Mouse (Mus musculus): ENCODE measurements at regions not wholly inside any gene's neighbourhood (a gene's known extent, or its start where the extent isn't known, plus 50 kb on each side); places are given as distances from the start of the nearest gene placed in this dataset.
A peak's percentile ranks its signal among the peaks of the same experiment; 100 is the strongest.

DNA sequence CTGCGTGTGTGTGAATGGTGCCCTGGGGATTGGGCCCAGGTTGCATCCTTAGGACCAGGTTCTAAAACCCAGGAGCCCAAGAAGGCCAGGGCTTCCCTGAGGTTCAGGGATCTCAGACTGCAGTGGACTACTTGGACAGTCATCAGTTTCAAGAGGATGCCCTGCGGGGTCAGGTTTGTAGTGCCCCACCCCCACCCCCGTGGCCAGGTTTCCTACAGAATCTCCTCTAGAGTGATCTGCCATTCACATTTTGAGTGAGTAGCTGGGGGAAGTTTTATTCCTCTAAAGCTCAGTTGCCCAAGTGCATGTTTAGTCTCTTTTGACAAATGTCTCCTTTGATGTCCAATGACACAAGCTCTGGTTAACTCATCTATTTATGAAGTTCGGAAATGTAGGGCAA, 193.5 kb upstream of the Bmper start:
- 90% methylated on average over 4 of the region's 4 CpGs for WGBS
- no peak overlapping the region for H3K4me3 ChIP-seq
- H3K9me3 ChIP-seq = no peaks in the 10 kb centered on the region
- H3K36me3 ChIP-seq = no peaks in the 10 kb centered on the region
- no peak for ATAC-seq (replicated peaks)
- H3K27ac ChIP-seq (replicated peaks) = no peak overlapping the region
- H3K9ac ChIP-seq (replicated peaks) = no peak overlapping the region
- no peak overlapping the region for H3K4me2 ChIP-seq (replicated peaks)
- peaks cover 4% of the 10 kb centered on the region for H3K4me1 ChIP-seq
- no peaks in the 10 kb centered on the region; the same call in 1 of the 2 replicates for H3K27me3 ChIP-seq

DNA sequence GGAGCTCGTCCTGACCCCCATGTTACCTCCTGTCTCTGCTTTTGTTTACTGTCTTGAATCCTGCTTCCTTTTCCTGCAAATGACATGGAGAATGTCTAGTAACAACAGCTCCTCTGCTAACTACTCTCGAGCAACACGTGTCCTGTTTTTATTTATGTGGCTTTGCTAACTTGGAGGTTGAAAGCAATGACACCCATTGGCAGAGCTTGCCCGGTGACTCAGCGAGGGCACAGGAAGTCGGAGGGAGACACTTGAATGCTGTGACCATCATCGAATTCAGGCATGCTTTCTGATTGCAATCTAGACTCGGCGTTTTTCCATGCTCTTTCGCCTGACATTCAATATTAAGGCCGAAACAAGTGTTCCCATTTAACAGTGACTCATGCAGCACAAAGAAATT, 192.7 kb upstream of the Bmper start:
- Histone ChIP-seq H3K27ac (replicated peaks) (no peak overlapping the region), H3K4me2 (replicated peaks) (no peak overlapping the region), H3K27me3 (no peaks in the 10 kb centered on the region; the same call in 1 of the 2 replicates), H3K9ac (replicated peaks) (no peak overlapping the region), H3K36me3 (no peaks in the 10 kb centered on the region), H3K9me3 (no peaks in the 10 kb centered on the region), H3K4me3 (no peak overlapping the region), H3K4me1 (peaks cover 4% of the 10 kb centered on the region)
- no peak for ATAC-seq (replicated peaks)
- WGBS = 88% methylated on average over 11 of the region's 11 CpGs

DNA sequence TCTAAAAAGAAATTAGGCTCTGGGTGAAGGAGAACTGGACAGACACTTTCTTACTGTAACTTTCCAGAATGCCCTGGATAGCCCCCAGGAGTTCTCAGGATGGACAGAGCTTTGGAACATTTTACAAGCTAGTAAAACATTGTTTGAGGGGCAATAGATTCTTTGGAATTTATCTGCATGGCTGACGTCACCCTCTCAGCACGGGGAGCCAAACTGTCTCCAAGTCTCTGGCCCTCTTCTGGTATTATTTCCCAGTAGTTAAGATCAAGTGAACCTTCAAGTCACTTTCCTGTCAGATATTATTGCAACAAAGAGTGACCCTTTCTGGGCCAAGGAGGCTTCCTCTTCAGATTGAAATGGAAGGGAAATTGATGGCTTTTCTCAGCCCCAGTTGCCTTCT, 192.3 kb upstream of the Bmper start:
- peaks cover 4% of the 10 kb centered on the region for H3K4me1 ChIP-seq
- no peaks in the 10 kb centered on the region for H3K9me3 ChIP-seq
- no peaks in the 10 kb centered on the region for H3K36me3 ChIP-seq
- WGBS = 74% methylated on average over 2 of the region's 2 CpGs
- no peak for ATAC-seq (replicated peaks)
- no peak overlapping the region for H3K4me3 ChIP-seq
- H3K27ac ChIP-seq (replicated peaks) = no peak overlapping the region
- H3K27me3 ChIP-seq = no peaks in the 10 kb centered on the region; the same call in 1 of the 2 replicates
- H3K9ac ChIP-seq (replicated peaks) = no peak overlapping the region
- no peak overlapping the region for H3K4me2 ChIP-seq (replicated peaks)

DNA sequence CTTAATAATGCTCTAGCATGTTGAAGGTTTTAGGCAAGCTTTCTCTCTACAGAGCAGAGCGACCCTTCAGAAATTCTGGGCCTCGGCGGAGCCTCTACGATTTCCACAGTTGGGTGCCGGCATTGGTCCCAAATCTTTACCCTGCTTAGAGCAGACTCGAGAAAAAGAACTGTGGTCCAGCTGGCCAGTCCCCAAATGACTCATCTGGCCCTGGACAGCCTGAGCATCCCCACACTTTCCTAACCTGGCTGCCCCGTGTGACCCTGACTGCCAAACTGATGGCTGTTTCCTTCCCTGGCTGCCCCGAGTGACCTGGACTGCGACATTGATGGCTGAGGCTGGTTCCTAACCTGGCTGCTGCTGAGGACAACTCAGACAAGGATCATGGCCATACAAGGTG, 191.0 kb upstream of the Bmper start:
- no peak for ATAC-seq (replicated peaks)
- H3K4me2 ChIP-seq (replicated peaks) = no peak overlapping the region
- H3K4me3 ChIP-seq = no peak overlapping the region
- no peaks in the 10 kb centered on the region; the same call in 1 of the 2 replicates for H3K27me3 ChIP-seq
- 92% methylated on average over 9 of the region's 9 CpGs for WGBS
- peaks cover 14% of the 10 kb centered on the region for H3K4me1 ChIP-seq
- no peaks in the 10 kb centered on the region for H3K9me3 ChIP-seq
- no peaks in the 10 kb centered on the region for H3K36me3 ChIP-seq
- H3K9ac ChIP-seq (replicated peaks) = no peak overlapping the region
- no peak overlapping the region for H3K27ac ChIP-seq (replicated peaks)

DNA sequence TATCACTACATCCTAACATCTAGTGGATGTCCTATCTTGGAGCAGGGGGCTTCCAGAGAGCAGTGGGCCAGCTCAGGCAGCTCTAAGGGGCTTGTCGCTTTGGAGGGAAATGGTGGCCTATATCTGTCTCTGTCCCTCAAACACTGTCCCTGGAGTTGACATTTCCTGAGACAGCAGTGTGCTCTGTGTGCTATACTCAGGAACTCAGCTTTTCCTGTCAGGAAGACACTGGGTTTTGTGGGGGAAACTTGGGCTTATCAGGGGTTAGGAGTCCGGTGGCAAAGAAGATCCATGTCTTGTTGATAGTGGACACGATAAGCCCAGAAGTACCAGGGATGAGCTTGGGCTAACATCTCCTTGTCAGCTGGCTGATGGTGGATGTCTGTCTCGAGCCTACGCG, 187.6 kb upstream of the Bmper start:
- H3K27me3 ChIP-seq = no peaks in the 10 kb centered on the region; the same call in 1 of the 2 replicates
- H3K4me3 ChIP-seq = no peak overlapping the region
- 83% methylated on average over 6 of the region's 6 CpGs for WGBS
- H3K9me3 ChIP-seq = no peaks in the 10 kb centered on the region
- H3K27ac ChIP-seq (replicated peaks) = no peak overlapping the region
- no peak overlapping the region for H3K4me2 ChIP-seq (replicated peaks)
- H3K9ac ChIP-seq (replicated peaks) = no peak overlapping the region
- H3K4me1 ChIP-seq = peaks cover 11% of the 10 kb centered on the region
- H3K36me3 ChIP-seq = no peaks in the 10 kb centered on the region
- no peak for ATAC-seq (replicated peaks)

DNA sequence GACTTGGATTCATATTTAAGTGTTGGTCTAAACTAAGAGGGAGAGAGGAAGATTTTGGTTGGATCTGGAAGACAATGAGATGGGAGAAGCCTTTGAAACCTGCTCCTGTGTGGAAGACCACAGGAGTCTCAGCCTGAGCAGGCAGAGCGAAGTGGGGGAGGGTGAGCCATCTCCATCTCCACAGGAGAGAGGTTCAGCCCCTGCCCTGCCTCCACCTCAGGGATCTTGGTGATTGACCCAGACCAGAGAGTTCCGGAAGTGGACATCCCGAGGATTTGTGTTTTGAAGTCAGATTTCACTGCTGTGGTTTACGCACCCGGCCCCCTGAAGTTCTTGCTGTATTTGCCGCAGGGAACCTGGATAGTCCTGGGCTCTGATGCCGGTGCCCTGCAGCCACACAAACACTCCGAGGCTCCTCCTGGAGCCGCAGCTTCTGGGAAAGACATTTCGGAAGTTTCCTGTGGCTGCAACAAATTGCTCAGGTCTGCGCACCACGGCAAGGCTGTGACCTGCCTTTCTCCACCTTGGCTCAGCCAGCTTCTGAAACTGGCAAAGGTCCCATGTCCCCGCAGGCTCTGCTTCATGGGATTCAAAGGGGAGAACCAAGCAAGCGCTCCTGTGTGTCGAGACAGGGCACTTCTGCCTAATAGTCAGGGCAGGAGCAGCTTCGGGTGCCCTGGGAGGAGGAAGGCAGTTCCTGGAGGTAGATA, 186.8 kb upstream of the Bmper start:
- WGBS = 16% methylated on average over 16 of the region's 16 CpGs
- Histone ChIP-seq H3K4me2 (replicated peaks) (peak overlapping the region; percentile 35), H3K27me3 (no peaks in the 10 kb centered on the region; the same call in 1 of the 2 replicates), H3K27ac (replicated peaks) (no peak overlapping the region), H3K9ac (replicated peaks) (0 out of 2 replicates have a peak overlapping the region, but pooled peaks have one; percentile 22), H3K9me3 (no peaks in the 10 kb centered on the region), H3K4me1 (peaks cover 11% of the 10 kb centered on the region), H3K4me3 (peak overlapping the region; percentile 10; the same call in 1 of the 2 replicates), H3K36me3 (no peaks in the 10 kb centered on the region)
- no peak for ATAC-seq (replicated peaks)

DNA sequence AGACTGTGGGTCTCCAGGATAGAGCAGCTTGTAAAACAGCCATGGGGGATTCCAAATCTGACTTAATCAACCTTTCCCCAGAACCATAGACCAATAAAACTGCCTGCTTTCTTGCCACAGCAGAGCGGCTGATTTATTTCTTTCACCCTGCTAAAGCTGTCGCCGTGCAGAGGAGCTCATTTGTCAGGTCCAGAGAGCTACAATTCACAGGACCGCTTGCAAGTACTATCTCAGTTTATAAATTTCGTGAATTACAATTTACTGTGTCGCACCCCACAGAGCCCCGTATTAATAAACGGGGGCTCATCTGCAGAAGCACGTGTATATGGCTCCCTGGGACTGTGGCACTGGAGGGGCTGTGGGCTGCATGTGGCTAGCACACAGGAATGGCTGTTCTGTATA, 185.4 kb upstream of the Bmper start:
- Histone ChIP-seq H3K36me3 (no peaks in the 10 kb centered on the region), H3K4me2 (replicated peaks) (no peak overlapping the region), H3K4me3 (no peak overlapping the region), H3K27ac (replicated peaks) (no peak overlapping the region), H3K9ac (replicated peaks) (no peak overlapping the region), H3K4me1 (peaks cover 11% of the 10 kb centered on the region), H3K9me3 (no peaks in the 10 kb centered on the region), H3K27me3 (no peaks in the 10 kb centered on the region; the same call in 1 of the 2 replicates)
- WGBS = 73% methylated on average over 9 of the region's 9 CpGs
- no peak for ATAC-seq (replicated peaks)

DNA sequence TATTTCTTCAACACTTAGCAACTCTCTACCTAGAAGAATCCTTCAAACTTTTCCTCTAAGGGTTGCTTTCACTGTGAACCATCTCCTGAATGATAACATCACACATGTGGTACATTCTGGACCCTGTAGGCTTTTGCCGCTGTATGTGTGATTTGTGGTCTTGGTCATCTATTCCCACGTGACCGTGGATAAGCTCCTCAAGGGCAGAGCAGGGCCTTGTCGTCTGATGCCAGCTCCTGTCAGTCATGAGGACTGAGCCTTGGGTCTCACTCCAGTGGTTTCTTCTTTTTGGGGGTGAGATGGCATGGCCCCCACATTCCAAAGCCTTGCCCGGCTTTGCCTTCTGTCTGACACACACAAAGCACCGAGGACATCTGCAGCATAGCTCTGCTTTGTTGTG, 183.3 kb upstream of the Bmper start:
- Histone ChIP-seq H3K4me2 (replicated peaks) (no peak overlapping the region), H3K27ac (replicated peaks) (no peak overlapping the region), H3K27me3 (no peaks in the 10 kb centered on the region), H3K9ac (replicated peaks) (no peak overlapping the region), H3K9me3 (no peaks in the 10 kb centered on the region), H3K36me3 (no peaks in the 10 kb centered on the region), H3K4me1 (peaks cover 11% of the 10 kb centered on the region), H3K4me3 (no peak overlapping the region)
- WGBS = 88% methylated on average over 6 of the region's 6 CpGs
- ATAC-seq (replicated peaks) = no peak

DNA sequence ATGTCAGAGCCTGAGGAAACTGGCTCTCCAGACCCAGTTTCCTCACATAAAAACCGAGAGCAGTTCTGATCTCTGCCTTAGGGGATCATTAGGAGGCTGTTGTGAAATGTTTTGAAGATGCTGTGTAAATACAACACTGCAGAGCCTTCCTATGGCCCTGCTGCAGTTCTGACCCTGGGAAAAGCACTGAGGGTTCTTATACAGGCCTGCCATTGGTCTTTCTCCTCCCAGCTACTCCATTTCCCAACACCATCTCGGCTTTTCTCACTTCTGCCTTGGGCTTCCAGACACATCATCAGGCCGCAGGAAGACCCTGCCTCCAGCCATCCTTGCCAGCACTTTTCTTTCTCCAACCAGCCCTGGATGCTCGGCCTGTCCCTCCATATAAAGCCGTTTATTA, 181.9 kb upstream of the Bmper start:
- no peak for ATAC-seq (replicated peaks)
- Histone ChIP-seq H3K9ac (replicated peaks) (no peak overlapping the region), H3K36me3 (no peaks in the 10 kb centered on the region), H3K9me3 (no peaks in the 10 kb centered on the region), H3K4me2 (replicated peaks) (no peak overlapping the region), H3K27me3 (no peaks in the 10 kb centered on the region), H3K4me3 (no peak overlapping the region), H3K4me1 (peaks cover 9% of the 10 kb centered on the region), H3K27ac (replicated peaks) (no peak overlapping the region)
- WGBS = 78% methylated on average over 5 of the region's 5 CpGs

DNA sequence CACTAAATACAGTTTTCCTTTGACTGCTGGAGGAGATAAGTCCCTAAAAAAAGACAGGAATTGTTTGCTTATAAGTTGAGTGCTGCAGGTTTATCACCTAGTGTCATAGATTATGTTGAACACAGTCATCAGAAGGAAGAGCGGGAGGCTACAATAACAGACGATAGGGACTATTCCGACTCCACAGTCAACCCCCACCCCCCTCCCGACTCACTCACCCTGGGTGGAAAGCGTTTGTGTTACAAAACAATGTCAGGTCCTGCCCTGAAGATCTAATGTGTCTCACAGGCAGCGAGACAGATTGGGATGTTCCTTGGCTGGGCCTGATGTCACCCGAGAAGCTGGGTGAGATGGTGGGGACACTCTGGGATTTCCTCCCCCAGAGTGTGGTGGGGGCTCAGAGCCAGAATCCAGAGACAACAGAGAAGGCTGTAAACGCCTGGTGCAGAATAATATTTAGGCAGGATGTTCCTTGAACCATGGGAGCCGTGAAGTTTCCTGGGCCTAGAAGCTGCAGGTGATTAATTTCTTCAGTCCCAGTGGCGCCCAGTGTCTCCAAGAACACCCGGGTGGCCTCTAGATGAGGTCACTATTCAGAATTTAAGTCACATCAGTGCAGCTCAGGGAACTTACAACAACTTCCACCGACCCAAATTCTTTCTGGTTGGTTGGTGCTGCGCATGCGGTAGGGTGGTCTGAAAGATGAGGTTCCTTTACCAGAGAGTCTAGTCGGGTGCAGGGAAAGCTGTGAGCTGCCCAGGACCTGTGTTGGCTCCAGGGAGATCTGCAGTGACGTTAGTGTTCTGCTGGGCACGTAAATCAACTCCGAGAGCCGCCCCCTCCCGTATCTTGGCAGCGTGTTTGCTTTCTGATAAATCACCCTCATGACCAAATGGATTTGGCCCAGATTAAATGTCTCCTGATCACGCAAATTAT, 181.1 kb upstream of the Bmper start:
- Histone ChIP-seq H3K9ac (replicated peaks) (no peak overlapping the region), H3K4me2 (replicated peaks) (no peak overlapping the region), H3K9me3 (no peaks in the 10 kb centered on the region), H3K27me3 (no peaks in the 10 kb centered on the region), H3K27ac (replicated peaks) (no peak overlapping the region), H3K4me1 (peaks cover 1% of the 10 kb centered on the region), H3K4me3 (no peak overlapping the region), H3K36me3 (no peaks in the 10 kb centered on the region)
- ATAC-seq (replicated peaks) = no peak
- 78% methylated on average over 22 of the region's 22 CpGs for WGBS

DNA sequence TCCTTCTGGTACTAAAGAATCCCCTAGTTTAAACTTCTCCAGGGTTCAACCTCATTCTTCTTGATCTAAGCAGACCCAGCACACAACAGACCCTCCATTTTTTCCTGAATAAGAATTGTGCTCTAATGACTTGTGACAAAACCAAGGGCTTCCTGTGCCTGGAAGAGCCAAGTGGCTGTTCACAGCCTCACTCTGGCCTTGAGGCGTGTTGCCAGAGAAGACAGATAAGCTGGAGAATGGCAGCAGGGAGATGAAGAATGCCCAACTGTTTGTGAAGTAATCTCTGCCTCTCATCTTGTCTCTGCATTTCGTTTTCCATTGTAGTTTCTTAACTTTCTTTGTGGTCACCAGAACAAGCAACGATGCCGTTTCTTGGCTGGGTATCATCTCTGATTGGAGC, 179.9 kb upstream of the Bmper start:
- no peaks in the 10 kb centered on the region for H3K27me3 ChIP-seq
- H3K4me1 ChIP-seq = no peaks in the 10 kb centered on the region
- H3K9ac ChIP-seq (replicated peaks) = no peak overlapping the region
- no peaks in the 10 kb centered on the region for H3K36me3 ChIP-seq
- H3K4me2 ChIP-seq (replicated peaks) = no peak overlapping the region
- H3K4me3 ChIP-seq = no peak overlapping the region
- 86% methylated on average over 4 of the region's 4 CpGs for WGBS
- no peak overlapping the region for H3K27ac ChIP-seq (replicated peaks)
- ATAC-seq (replicated peaks) = no peak
- no peaks in the 10 kb centered on the region for H3K9me3 ChIP-seq

DNA sequence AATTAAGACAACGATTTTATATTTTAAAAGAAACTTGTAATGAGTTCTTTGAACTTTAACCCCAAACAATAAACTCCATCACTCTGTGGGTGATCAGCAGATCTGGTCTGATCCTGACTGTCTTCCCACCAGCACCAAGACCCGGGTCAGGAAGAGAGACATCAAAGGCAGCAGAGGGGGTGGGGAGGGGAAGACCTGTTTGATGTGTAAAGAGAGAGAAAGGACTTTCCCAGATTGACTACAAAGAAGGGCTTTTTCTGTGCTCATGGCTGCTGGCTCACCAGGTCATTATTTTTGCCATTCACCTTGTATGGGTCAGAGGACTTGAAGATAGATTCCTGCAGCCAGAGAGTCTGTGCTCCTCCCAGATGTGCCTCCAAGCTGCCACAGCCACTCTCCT, 177.4 kb upstream of the Bmper start:
- H3K9me3 ChIP-seq = no peaks in the 10 kb centered on the region
- no peak for ATAC-seq (replicated peaks)
- WGBS = 35% methylated on average over 2 of the region's 2 CpGs

More for the DNA sequence above, 177.4 kb upstream of the Bmper start:
- H3K4me3 ChIP-seq = no peak overlapping the region
- no peak overlapping the region for H3K27ac ChIP-seq (replicated peaks)
- H3K9ac ChIP-seq (replicated peaks) = no peak overlapping the region
- H3K4me1 ChIP-seq = no peaks in the 10 kb centered on the region
- H3K36me3 ChIP-seq = no peaks in the 10 kb centered on the region
- no peaks in the 10 kb centered on the region for H3K27me3 ChIP-seq
- no peak overlapping the region for H3K4me2 ChIP-seq (replicated peaks)

All from forebrain, embryonic 15.5 days (tissue).